Mouse (Mus musculus): ENCODE data around the gene Coro7. TPM values are rescaled to one million over a fixed set of nuclear protein-coding genes. Genes with fewer than 3 reads are reported as not detected.

Gene Coro7
- polyA plus RNA-seq, 1 experiment from 2014 or later, result 13.5 TPM

DNA sequence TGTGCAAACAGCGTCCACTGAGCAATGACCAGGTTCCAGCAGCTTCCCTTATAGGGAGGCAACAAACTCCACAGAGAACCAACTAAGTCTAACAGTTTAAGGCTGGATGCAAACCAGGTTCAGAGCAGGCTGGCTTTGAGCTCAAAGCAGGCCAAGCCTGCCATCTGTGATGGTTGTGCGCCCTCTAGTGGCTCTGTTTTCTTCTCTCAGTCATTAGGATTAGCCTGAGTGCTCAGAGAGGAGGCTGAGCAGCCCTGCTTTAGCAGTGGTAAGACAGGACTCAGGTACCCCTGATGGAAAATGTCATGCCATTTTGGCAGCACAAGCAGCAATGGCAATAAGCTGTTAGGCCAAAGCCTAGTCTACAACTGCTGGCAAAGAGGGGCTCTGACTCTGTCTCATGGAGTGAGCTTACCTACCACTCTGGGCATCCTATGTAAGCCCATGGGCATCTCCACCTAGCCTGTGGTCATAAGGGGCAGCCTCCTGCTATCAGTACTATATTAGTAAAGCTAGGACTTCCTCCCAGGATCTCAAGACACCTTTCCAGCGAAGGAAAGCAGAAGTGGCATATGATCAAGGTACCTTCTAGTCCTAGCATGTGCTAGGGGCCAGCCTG lies 12.3 kb downstream of the Coro7 start:
- H3K4me3 ChIP-seq (ENCODE audit: low read depth, low read length), result no peak overlapping the region
- no peak overlapping the region for H3K4me2 ChIP-seq (ENCODE audit: low read depth, low read length)
- no peak overlapping the region for H3K9ac ChIP-seq (ENCODE audit: low read depth, low read length)

DNA sequence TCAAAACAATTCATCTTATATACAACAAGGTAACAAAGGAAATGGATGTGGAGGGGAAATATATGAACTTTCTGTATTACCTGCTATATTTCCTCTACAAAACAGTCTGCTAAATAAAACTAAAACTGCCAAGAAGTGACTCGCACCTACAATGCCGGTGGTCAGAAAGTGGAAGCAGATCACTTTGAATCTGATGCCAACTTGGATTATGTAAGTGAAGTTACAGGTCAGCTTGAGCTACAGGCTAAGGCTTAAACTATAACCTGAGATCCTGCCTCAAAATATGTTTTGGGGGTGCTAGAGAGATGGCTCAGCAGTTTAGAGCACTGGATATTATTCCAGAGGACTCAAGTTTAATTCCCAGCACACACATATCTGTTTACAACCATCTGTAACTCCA lies 13.9 kb downstream of the Coro7 start:
- Histone ChIP-seq H3K9me3 (replicated peaks; ENCODE audit: control insufficient read depth, low read length) (no peaks in the 10 kb centered on the region), H3K4me2 (ENCODE audit: low read depth, low read length) (no peak overlapping the region), H3K36me3 (ENCODE audit: control insufficient read depth, insufficient read depth) (peaks cover 5% of the 10 kb centered on the region), H3K27ac (ENCODE audit: low read length) (no peak overlapping the region), H3K27me3 (ENCODE audit: control insufficient read depth, insufficient read depth, low read depth, low read length) (no peaks in the 10 kb centered on the region), H3K9ac (ENCODE audit: low read depth, low read length) (no peak overlapping the region), H3K4me3 (ENCODE audit: low read depth, low read length) (no peak overlapping the region), H3K4me1 (ENCODE audit: control insufficient read depth, low read depth, low read length) (no peaks in the 10 kb centered on the region)
- WGBS (ENCODE audit: insufficient replicate concordance), result 87% methylated on average over 2 of the region's 2 CpGs
- no peak for ATAC-seq (ENCODE audit: low read depth)

More for the DNA sequence above, 12.3 kb downstream of the Coro7 start:
- Histone ChIP-seq H3K4me1 (ENCODE audit: control insufficient read depth, low read depth, low read length) (no peaks in the 10 kb centered on the region), H3K9me3 (replicated peaks; ENCODE audit: control insufficient read depth, low read length) (no peaks in the 10 kb centered on the region), H3K27me3 (ENCODE audit: control insufficient read depth, insufficient read depth, low read depth, low read length) (no peaks in the 10 kb centered on the region), H3K27ac (ENCODE audit: low read length) (no peak overlapping the region), H3K36me3 (ENCODE audit: control insufficient read depth, insufficient read depth) (peaks cover 5% of the 10 kb centered on the region; the same call in 1 of the 2 replicates)
- peak; percentile 74 for ATAC-seq (ENCODE audit: low read depth)
- WGBS (ENCODE audit: insufficient replicate concordance), result 26% methylated on average over 3 of the region's 3 CpGs

DNA sequence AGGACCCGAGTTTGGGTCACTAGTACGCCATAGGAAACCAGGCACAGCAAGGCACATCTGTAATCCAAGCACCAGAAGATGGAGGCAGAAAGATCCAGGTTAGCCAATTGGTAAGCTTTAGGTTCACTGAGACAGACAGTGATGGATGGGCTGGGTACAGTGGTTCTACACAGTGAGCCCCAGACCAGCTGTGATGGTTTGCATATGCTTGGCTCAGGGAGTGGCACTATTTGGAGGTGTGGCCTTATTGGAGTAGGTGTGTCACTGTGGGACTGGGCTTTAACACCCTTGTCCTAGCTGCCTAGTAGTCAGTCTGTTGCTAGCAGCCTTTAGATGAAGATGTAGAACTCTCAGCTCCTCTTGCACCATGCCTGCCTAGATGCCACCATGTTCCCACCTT lies 15.8 kb downstream of the Coro7 start:
- Histone ChIP-seq H3K27me3 (ENCODE audit: control insufficient read depth, insufficient read depth, low read depth, low read length) (no peaks in the 10 kb centered on the region), H3K4me2 (ENCODE audit: low read depth, low read length) (no peak overlapping the region), H3K27ac (ENCODE audit: low read length) (no peak overlapping the region), H3K36me3 (ENCODE audit: control insufficient read depth, insufficient read depth) (peaks cover 5% of the 10 kb centered on the region), H3K9me3 (replicated peaks; ENCODE audit: control insufficient read depth, low read length) (no peaks in the 10 kb centered on the region), H3K4me1 (ENCODE audit: control insufficient read depth, low read depth, low read length) (no peaks in the 10 kb centered on the region), H3K9ac (ENCODE audit: low read depth, low read length) (no peak overlapping the region), H3K4me3 (ENCODE audit: low read depth, low read length) (no peak overlapping the region)
- 77% methylated on average over 2 of the region's 2 CpGs for WGBS (ENCODE audit: insufficient replicate concordance)
- no peak for ATAC-seq (ENCODE audit: low read depth)

DNA sequence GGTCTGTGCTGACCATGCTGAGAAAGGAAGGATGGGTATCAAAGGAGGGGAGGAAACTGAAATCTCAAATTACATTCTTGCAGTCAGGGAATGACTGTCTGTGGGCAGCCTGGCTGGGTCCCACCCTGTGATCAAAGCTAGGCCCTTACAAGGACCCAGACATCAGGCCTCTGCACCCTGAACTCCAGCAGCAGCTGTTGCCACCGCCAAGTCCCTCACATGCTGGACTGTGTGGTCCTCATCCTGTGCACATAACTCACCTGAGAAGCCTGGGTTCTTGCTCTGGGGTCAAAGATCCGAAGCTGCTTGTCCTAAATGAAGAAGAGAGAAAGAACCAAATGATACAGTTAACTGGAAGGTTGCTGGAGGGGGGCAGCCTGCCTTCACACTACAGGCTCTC lies 18.0 kb downstream of the Coro7 start:
- H3K4me1 ChIP-seq (ENCODE audit: control insufficient read depth, low read depth, low read length), result no peaks in the 10 kb centered on the region; the same call in 1 of the 2 replicates

DNA sequence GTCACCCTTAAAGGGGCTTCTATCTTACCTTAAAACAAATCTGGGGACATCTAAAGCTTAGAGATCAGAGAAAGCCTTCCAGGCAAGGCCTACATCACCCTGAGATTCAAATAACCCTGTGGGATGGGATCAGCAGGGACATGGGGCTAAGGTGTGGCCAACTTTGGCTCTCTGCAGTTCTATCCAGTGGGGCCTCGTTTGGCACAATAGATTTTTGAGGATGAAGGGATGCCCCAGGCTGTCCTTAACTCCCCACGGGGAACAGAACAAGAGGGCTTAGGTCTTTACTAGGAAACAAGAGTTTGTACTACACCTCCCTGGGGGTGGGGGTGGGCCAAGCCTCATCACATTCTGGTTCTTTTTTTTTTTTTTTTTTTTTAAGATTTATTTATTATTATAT lies 20.3 kb downstream of the Coro7 start:
- H3K36me3 ChIP-seq (ENCODE audit: control insufficient read depth, insufficient read depth), result no peaks in the 10 kb centered on the region; the same call in 1 of the 2 replicates
- WGBS (ENCODE audit: insufficient replicate concordance), result 65% methylated on average over 2 of the region's 2 CpGs
- H3K27ac ChIP-seq (ENCODE audit: low read length), result no peak overlapping the region
- ATAC-seq (ENCODE audit: low read depth), result no peak
- no peaks in the 10 kb centered on the region for H3K9me3 ChIP-seq (replicated peaks; ENCODE audit: control insufficient read depth, low read length)
- peaks cover 6% of the 10 kb centered on the region; the same call in 1 of the 2 replicates for H3K4me1 ChIP-seq (ENCODE audit: control insufficient read depth, low read depth, low read length)
- no peak overlapping the region for H3K4me2 ChIP-seq (ENCODE audit: low read depth, low read length)
- H3K27me3 ChIP-seq (ENCODE audit: control insufficient read depth, insufficient read depth, low read depth, low read length), result no peaks in the 10 kb centered on the region
- H3K9ac ChIP-seq (ENCODE audit: low read depth, low read length), result no peak overlapping the region
- no peak overlapping the region for H3K4me3 ChIP-seq (ENCODE audit: low read depth, low read length)

More for the DNA sequence above, 18.0 kb downstream of the Coro7 start:
- Histone ChIP-seq H3K9me3 (replicated peaks; ENCODE audit: control insufficient read depth, low read length) (no peaks in the 10 kb centered on the region), H3K9ac (ENCODE audit: low read depth, low read length) (no peak overlapping the region), H3K4me3 (ENCODE audit: low read depth, low read length) (no peak overlapping the region), H3K4me2 (ENCODE audit: low read depth, low read length) (no peak overlapping the region), H3K36me3 (ENCODE audit: control insufficient read depth, insufficient read depth) (peaks cover 3% of the 10 kb centered on the region; the same call in 1 of the 2 replicates), H3K27me3 (ENCODE audit: control insufficient read depth, insufficient read depth, low read depth, low read length) (no peaks in the 10 kb centered on the region), H3K27ac (ENCODE audit: low read length) (no peak overlapping the region)
- WGBS (ENCODE audit: insufficient replicate concordance), result 71% methylated on average over 2 of the region's 2 CpGs
- no peak for ATAC-seq (ENCODE audit: low read depth)

GRCm38 (mm10) chr16:4658781-4659245 lies 20.8 kb downstream of the Coro7 start:
- WGBS (ENCODE audit: insufficient replicate concordance), result 55% methylated on average over 11 of the region's 11 CpGs
- H3K9me3 ChIP-seq (replicated peaks; ENCODE audit: control insufficient read depth, low read length), result no peaks in the 10 kb centered on the region
- H3K9ac ChIP-seq (ENCODE audit: low read depth, low read length), result no peak overlapping the region
- H3K27me3 ChIP-seq (ENCODE audit: control insufficient read depth, insufficient read depth, low read depth, low read length), result no peaks in the 10 kb centered on the region
- H3K4me3 ChIP-seq (ENCODE audit: low read depth, low read length), result no peak overlapping the region
- no peak overlapping the region for H3K4me2 ChIP-seq (ENCODE audit: low read depth, low read length)
- H3K4me1 ChIP-seq (ENCODE audit: control insufficient read depth, low read depth, low read length), result peaks cover 6% of the 10 kb centered on the region; the same call in 1 of the 2 replicates
- H3K36me3 ChIP-seq (ENCODE audit: control insufficient read depth, insufficient read depth), result no peaks in the 10 kb centered on the region; the same call in 1 of the 2 replicates
- no peak for ATAC-seq (ENCODE audit: low read depth)
- H3K27ac ChIP-seq (ENCODE audit: low read length), result no peak overlapping the region

GRCm38 (mm10) chr16:4656571-4657081 lies 23.0 kb downstream of the Coro7 start:
- Histone ChIP-seq H3K27ac (ENCODE audit: low read length) (no peak overlapping the region), H3K4me1 (ENCODE audit: control insufficient read depth, low read depth, low read length) (peaks cover 8% of the 10 kb centered on the region; the same call in 1 of the 2 replicates), H3K4me3 (ENCODE audit: low read depth, low read length) (no peak overlapping the region), H3K9ac (ENCODE audit: low read depth, low read length) (no peak overlapping the region), H3K36me3 (ENCODE audit: control insufficient read depth, insufficient read depth) (no peaks in the 10 kb centered on the region; the same call in none of the 2 replicates), H3K27me3 (ENCODE audit: control insufficient read depth, insufficient read depth, low read depth, low read length) (no peaks in the 10 kb centered on the region), H3K9me3 (replicated peaks; ENCODE audit: control insufficient read depth, low read length) (no peaks in the 10 kb centered on the region), H3K4me2 (ENCODE audit: low read depth, low read length) (no peak overlapping the region)
- no peak for ATAC-seq (ENCODE audit: low read depth)
- 62% methylated on average over 9 of the region's 9 CpGs for WGBS (ENCODE audit: insufficient replicate concordance)

GRCm38 (mm10) chr16:4655764-4656570 lies 23.6 kb downstream of the Coro7 start:
- Histone ChIP-seq H3K4me1 (ENCODE audit: control insufficient read depth, low read depth, low read length) (peaks cover 8% of the 10 kb centered on the region; the same call in 1 of the 2 replicates), H3K9ac (ENCODE audit: low read depth, low read length) (no peak overlapping the region), H3K4me3 (ENCODE audit: low read depth, low read length) (no peak overlapping the region), H3K27ac (ENCODE audit: low read length) (no peak overlapping the region), H3K4me2 (ENCODE audit: low read depth, low read length) (no peak overlapping the region), H3K36me3 (ENCODE audit: control insufficient read depth, insufficient read depth) (no peaks in the 10 kb centered on the region; the same call in none of the 2 replicates), H3K27me3 (ENCODE audit: control insufficient read depth, insufficient read depth, low read depth, low read length) (no peaks in the 10 kb centered on the region), H3K9me3 (replicated peaks; ENCODE audit: control insufficient read depth, low read length) (no peaks in the 10 kb centered on the region)
- no peak for ATAC-seq (ENCODE audit: low read depth)
- 36% methylated on average over 11 of the region's 11 CpGs for WGBS (ENCODE audit: insufficient replicate concordance)

Data from liver, embryonic 16.5 days (tissue).